Mouse (Mus musculus) heart, embryonic 13.5 days (tissue): ENCODE results near the gene Vav3. TPM values are rescaled to one million over a fixed set of nuclear protein-coding genes. Genes with fewer than 3 reads are reported as not detected.

ENCODE experiments used
- ATAC-seq: fragments of 200-750 bp; cut with Nextera tagmentation; 2 replicates; pipeline ENCODE4 v1.8.0; 2017; ENCODE audit warnings: moderate TSS enrichment; ENCODE audit not compliant: insufficient number of reproducible peaks, low FRiP score, low TSS enrichment; ENCODE audit errors: extremely low read depth
- H3K27ac ChIP-seq: fragments of 300-500 bp; sonication (generic); replicated peaks from 2 replicates; pipeline ENCODE4 v1.5.1; 2015; ENCODE audit warnings: moderate library complexity, mild to moderate bottlenecking, inconsistent platforms
- H3K27me3 ChIP-seq: fragments of 300-500 bp; sonication (generic); replicated peaks from 2 replicates; pipeline ENCODE4 v1.6.1; 2015; ENCODE audit warnings: mild to moderate bottlenecking, inconsistent platforms
- H3K36me3 ChIP-seq: fragments of 300-500 bp; sonication (generic); 2 replicates; pipeline ENCODE4 v1.6.1; 2015; ENCODE audit warnings: mild to moderate bottlenecking, inconsistent platforms
- H3K4me1 ChIP-seq: fragments of 300-500 bp; sonication (generic); 2 replicates; pipeline ENCODE4 v1.6.1; 2015; ENCODE audit warnings: inconsistent platforms
- H3K4me2 ChIP-seq: fragments of 300-500 bp; sonication (generic); 2 replicates; pipeline ENCODE4 v1.6.1; 2015; ENCODE audit warnings: inconsistent platforms, mild to moderate bottlenecking, moderate library complexity
- H3K4me3 ChIP-seq: fragments of 300-500 bp; sonication (generic); 2 replicates; pipeline ENCODE4 v1.5.1; 2015; ENCODE audit warnings: moderate library complexity, mild to moderate bottlenecking, inconsistent platforms
- H3K9ac ChIP-seq: fragments of 300-500 bp; sonication (generic); 2 replicates; pipeline ENCODE4 v1.6.1; 2015; ENCODE audit warnings: inconsistent platforms, mild to moderate bottlenecking, moderate library complexity
- H3K9me3 ChIP-seq: fragments of 300-500 bp; sonication (generic); 2 replicates; pipeline ENCODE4 v1.6.1; 2016; ENCODE audit warnings: inconsistent platforms
- WGBS: fragments of 180-500 bp; shearing (Covaris S2); methylation state at CpG from one replicate; pipeline ENCODE4 v1.1.7; 2015; ENCODE audit warnings: mixed read lengths; 5-methylcytosine and 5-hydroxymethylcytosine counted together
- polyA plus RNA-seq: library from polyadenylated mRNA; unstranded; fragments of >200 nt; fragmentation: Nextera tagmentation; extraction: Ambion mirVana; gene quantifications from 2 replicates; pipeline ENCODE4 v1.2.1, GENCODE M21; 2015

Vav3 gene
- polyA plus RNA-seq, 1 experiment from 2014 or later = 7.5 TPM

GRCm38 (mm10) chr3:109378684-109379083 is 38.2 kb downstream of the Vav3 start:
- ATAC-seq = no peak
- H3K9me3 ChIP-seq = no peaks in the 10 kb centered on the region
- H3K4me1 ChIP-seq = no peaks in the 10 kb centered on the region
- 52% methylated on average over 6 of the region's 6 CpGs for WGBS
- H3K27me3 ChIP-seq = no peaks in the 10 kb centered on the region
- H3K4me3 ChIP-seq = no peak overlapping the region
- no peaks in the 10 kb centered on the region for H3K36me3 ChIP-seq
- H3K9ac ChIP-seq = no peak overlapping the region
- peak overlapping the region; percentile 20; the same call in 1 of the 2 replicates for H3K4me2 ChIP-seq
- H3K27ac ChIP-seq = peak overlapping the region; percentile 2; the same call in 1 of the 2 replicates

GRCm38 (mm10) chr3:109388730-109389129 is 48.3 kb downstream of the Vav3 start:
- no peak overlapping the region for H3K27ac ChIP-seq
- 76% methylated on average over 10 of the region's 10 CpGs for WGBS
- no peak overlapping the region for H3K4me2 ChIP-seq

GRCm38 (mm10) chr3:109401527-109401926 is 61.1 kb downstream of the Vav3 start:
- Histone ChIP-seq H3K4me1 (peaks cover 4% of the 10 kb centered on the region; the same call in 1 of the 2 replicates), H3K9ac (no peak overlapping the region), H3K4me3 (no peak overlapping the region), H3K27ac (no peak overlapping the region), H3K9me3 (no peaks in the 10 kb centered on the region), H3K27me3 (no peaks in the 10 kb centered on the region), H3K4me2 (no peak overlapping the region), H3K36me3 (no peaks in the 10 kb centered on the region)
- 81% methylated on average over 5 of the region's 5 CpGs for whole genome bisulfite sequencing
- no peak for ATAC-seq

More at GRCm38 (mm10) chr3:109388730-109389129, 48.3 kb downstream of the Vav3 start:
- Histone ChIP-seq H3K27me3 (no peaks in the 10 kb centered on the region), H3K4me3 (no peak overlapping the region), H3K9me3 (no peaks in the 10 kb centered on the region), H3K9ac (no peak overlapping the region), H3K36me3 (no peaks in the 10 kb centered on the region), H3K4me1 (no peaks in the 10 kb centered on the region; the same call in 1 of the 2 replicates)
- no peak for ATAC-seq

- Histone ChIP-seq H3K27ac (no peak overlapping the region), H3K36me3 (no peaks in the 10 kb centered on the region), H3K9me3 (peaks cover 4% of the 10 kb centered on the region; the same call in 1 of the 2 replicates), H3K27me3 (no peaks in the 10 kb centered on the region), H3K9ac (no peak overlapping the region), H3K4me3 (no peak overlapping the region), H3K4me2 (no peak overlapping the region), H3K4me1 (peaks cover 14% of the 10 kb centered on the region)
- 67% methylated on average over 3 of the region's 3 CpGs for WGBS
- ATAC-seq = no peak
Observed at GRCm38 (mm10) chr3:109411294-109411693, 70.8 kb downstream of the Vav3 start.

GRCm38 (mm10) chr3:109420403-109420802 is 80.0 kb downstream of the Vav3 start:
- no peak for ATAC-seq
- no peaks in the 10 kb centered on the region for H3K27me3 ChIP-seq
- 71% methylated on average over 3 of the region's 3 CpGs for WGBS
- H3K36me3 ChIP-seq = no peaks in the 10 kb centered on the region
- no peak overlapping the region for H3K27ac ChIP-seq
- H3K4me1 ChIP-seq = no peaks in the 10 kb centered on the region
- no peak overlapping the region for H3K9ac ChIP-seq
- no peak overlapping the region for H3K4me2 ChIP-seq
- no peaks in the 10 kb centered on the region for H3K9me3 ChIP-seq
- no peak overlapping the region for H3K4me3 ChIP-seq

GRCm38 (mm10) chr3:109421019-109421418 is 80.6 kb downstream of the Vav3 start:
- no peaks in the 10 kb centered on the region for H3K27me3 ChIP-seq
- no peaks in the 10 kb centered on the region for H3K9me3 ChIP-seq
- H3K4me2 ChIP-seq = no peak overlapping the region
- no peak overlapping the region for H3K9ac ChIP-seq
- no peak for ATAC-seq
- no peaks in the 10 kb centered on the region for H3K36me3 ChIP-seq
- 50% methylated on average over 3 of the region's 3 CpGs for WGBS
- H3K4me1 ChIP-seq = no peaks in the 10 kb centered on the region
- H3K27ac ChIP-seq = no peak overlapping the region
- H3K4me3 ChIP-seq = no peak overlapping the region

- no peak overlapping the region for H3K4me3 ChIP-seq
- ATAC-seq = no peak
- no peak overlapping the region for H3K9ac ChIP-seq
- WGBS = 87% methylated on average over 5 of the region's 5 CpGs
- no peaks in the 10 kb centered on the region for H3K9me3 ChIP-seq
- H3K36me3 ChIP-seq = no peaks in the 10 kb centered on the region
- H3K27me3 ChIP-seq = no peaks in the 10 kb centered on the region
- H3K27ac ChIP-seq = no peak overlapping the region
- H3K4me1 ChIP-seq = no peaks in the 10 kb centered on the region
- no peak overlapping the region for H3K4me2 ChIP-seq
Observed at GRCm38 (mm10) chr3:109423440-109424079, 83.1 kb downstream of the Vav3 start.

- ATAC-seq = no peak
- Histone ChIP-seq H3K4me1 (0 out of 2 replicates have a peak, but pooled peaks cover 4% of the 10 kb centered on the region), H3K9ac (no peak overlapping the region), H3K9me3 (no peaks in the 10 kb centered on the region), H3K4me2 (no peak overlapping the region), H3K27me3 (no peaks in the 10 kb centered on the region), H3K27ac (no peak overlapping the region), H3K36me3 (no peaks in the 10 kb centered on the region), H3K4me3 (no peak overlapping the region)
- 64% methylated on average over 1 of the region's 1 CpGs for WGBS
Observed at GRCm38 (mm10) chr3:109431285-109431684, 90.8 kb downstream of the Vav3 start.

- no peak overlapping the region for H3K9ac ChIP-seq
- no peak overlapping the region for H3K4me2 ChIP-seq
- no peaks in the 10 kb centered on the region for H3K36me3 ChIP-seq
- no peak overlapping the region for H3K4me3 ChIP-seq
- no peak for ATAC-seq
- 0 out of 2 replicates have a peak, but pooled peaks cover under 1% of the 10 kb centered on the region for H3K4me1 ChIP-seq
- no peak overlapping the region for H3K27ac ChIP-seq
- no peaks in the 10 kb centered on the region for H3K9me3 ChIP-seq
- no peaks in the 10 kb centered on the region for H3K27me3 ChIP-seq
- 88% methylated on average over 2 of the region's 2 CpGs for WGBS
Observed at GRCm38 (mm10) chr3:109438552-109438951, 98.1 kb downstream of the Vav3 start.

GRCm38 (mm10) chr3:109439253-109439652 is 98.8 kb downstream of the Vav3 start:
- Histone ChIP-seq H3K4me1 (no peaks in the 10 kb centered on the region), H3K27me3 (no peaks in the 10 kb centered on the region), H3K36me3 (no peaks in the 10 kb centered on the region), H3K9me3 (no peaks in the 10 kb centered on the region), H3K27ac (no peak overlapping the region), H3K4me2 (no peak overlapping the region), H3K9ac (no peak overlapping the region), H3K4me3 (no peak overlapping the region)
- WGBS = 75% methylated on average over 8 of the region's 8 CpGs
- no peak for ATAC-seq

- Histone ChIP-seq H3K4me2 (no peak overlapping the region), H3K9ac (no peak overlapping the region), H3K36me3 (no peaks in the 10 kb centered on the region), H3K9me3 (no peaks in the 10 kb centered on the region), H3K27me3 (no peaks in the 10 kb centered on the region), H3K4me3 (no peak overlapping the region), H3K4me1 (no peaks in the 10 kb centered on the region), H3K27ac (no peak overlapping the region)
- no peak for ATAC-seq
- WGBS = 84% methylated on average over 6 of the region's 6 CpGs
Observed at GRCm38 (mm10) chr3:109440001-109440400, 99.5 kb downstream of the Vav3 start.

- H3K9ac ChIP-seq = no peak overlapping the region
- ATAC-seq = no peak
- H3K4me1 ChIP-seq = no peaks in the 10 kb centered on the region
- 84% methylated on average over 3 of the region's 3 CpGs for WGBS
- no peaks in the 10 kb centered on the region for H3K36me3 ChIP-seq
- H3K27ac ChIP-seq = no peak overlapping the region
- H3K4me2 ChIP-seq = no peak overlapping the region
- no peaks in the 10 kb centered on the region for H3K27me3 ChIP-seq
- no peak overlapping the region for H3K4me3 ChIP-seq
- H3K9me3 ChIP-seq = no peaks in the 10 kb centered on the region
Observed at GRCm38 (mm10) chr3:109444077-109444476, 103.6 kb downstream of the Vav3 start.
